Mouse (Mus musculus) CD4-positive naive resting alpha-beta T cell, adult 57 days (primary cell): ENCODE measurements around the gene Mpdu1. TPM values are rescaled to one million over a fixed set of nuclear protein-coding genes. Genes with fewer than 3 reads are reported as not detected.

Experiments
- total RNA-seq: library from RNA; stranded (reverse); gene quantifications from one replicate; pipeline ENCODE4 v1.2.4, GENCODE M21; 2023

Gene Mpdu1
- 85.2 TPM for total RNA-seq

DNA sequence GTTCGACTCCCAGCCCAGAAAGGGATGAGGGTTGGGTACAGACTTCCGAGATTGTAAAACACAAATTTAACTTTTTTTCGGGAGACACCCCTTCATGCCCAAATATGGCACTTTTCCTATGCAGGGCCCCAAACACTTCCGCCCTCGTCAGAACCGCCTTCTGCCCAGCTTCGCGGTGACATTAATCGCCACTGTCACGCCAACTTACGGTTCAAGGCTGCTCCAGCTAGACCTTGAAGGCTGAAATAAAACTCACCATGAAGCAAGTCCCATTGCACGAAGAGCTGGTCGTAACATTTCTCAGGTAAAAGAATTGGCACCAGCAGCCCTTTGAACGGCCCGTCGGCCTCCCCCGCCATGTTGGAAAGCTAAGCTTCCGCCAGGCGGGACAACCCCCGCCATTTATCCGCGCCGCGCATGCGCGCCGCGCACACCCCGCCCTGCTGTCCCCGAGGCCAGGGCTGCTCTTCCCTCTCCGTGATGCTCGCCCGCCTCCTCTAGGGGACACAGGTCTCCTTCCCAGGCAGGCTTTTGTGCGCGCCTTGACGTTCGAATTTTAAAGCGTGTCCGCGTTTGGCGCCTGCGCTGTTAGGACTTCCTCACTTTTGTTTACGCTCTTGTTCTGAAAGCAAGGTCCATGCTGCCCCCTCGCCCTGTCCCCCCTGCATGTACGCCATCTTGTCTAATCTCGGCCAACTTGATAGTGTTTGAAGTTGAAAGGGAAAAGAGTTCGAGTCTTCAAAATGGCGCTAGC is at the start of gene Mpdu1:
TSS of gene Mpdu1 (minus strand) at position 430 of the 754 bp plus-strand sequence.

DNA sequence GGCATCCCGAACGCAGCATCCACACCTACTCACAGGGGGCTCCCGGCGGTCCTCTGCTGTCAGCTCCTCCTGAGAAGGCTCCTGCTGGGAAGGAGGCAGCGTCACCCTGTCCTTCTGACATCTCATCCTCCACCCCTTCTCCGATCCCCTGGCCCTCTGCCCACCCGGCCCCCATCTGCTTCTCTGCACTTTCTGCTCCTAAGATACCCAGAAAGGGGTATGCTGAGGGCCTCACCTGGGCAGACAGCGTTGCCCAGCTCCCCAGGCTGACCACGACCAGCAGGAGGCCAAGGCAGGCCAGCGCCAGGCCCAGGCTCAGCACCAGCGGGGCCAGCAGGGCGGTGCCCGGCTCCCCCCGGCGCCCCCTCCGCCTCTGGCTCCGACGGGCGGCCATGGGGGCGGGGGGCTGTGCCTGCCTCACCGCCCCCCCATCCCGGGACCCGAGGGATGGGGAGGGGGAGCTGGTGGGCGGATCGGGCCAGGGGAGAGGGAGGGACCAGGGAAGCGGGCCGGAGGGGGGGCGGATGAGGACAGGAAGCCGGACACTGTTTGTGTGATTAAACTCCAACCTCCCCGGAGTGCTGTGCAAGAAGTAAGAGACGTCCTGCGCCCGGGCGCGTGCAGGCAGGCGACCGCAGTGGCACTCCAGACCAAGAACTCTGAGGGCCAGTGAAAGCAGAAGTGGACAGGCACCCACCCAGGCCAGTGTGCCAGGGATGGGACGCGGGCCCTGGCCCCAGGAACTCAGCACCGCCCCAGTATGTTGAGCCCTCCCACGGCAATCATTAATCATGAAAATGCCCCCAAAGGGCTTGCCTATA is 33.1 kb upstream of the Mpdu1 start, which contains the start of the genes Tnfsf12 and Tnfsfm13:
TSS of gene Tnfsf12 (minus strand) at position 489 of the 821 bp plus-strand sequence.
TSS of gene Tnfsfm13 (minus strand) at position 738 of the 821 bp plus-strand sequence.

DNA sequence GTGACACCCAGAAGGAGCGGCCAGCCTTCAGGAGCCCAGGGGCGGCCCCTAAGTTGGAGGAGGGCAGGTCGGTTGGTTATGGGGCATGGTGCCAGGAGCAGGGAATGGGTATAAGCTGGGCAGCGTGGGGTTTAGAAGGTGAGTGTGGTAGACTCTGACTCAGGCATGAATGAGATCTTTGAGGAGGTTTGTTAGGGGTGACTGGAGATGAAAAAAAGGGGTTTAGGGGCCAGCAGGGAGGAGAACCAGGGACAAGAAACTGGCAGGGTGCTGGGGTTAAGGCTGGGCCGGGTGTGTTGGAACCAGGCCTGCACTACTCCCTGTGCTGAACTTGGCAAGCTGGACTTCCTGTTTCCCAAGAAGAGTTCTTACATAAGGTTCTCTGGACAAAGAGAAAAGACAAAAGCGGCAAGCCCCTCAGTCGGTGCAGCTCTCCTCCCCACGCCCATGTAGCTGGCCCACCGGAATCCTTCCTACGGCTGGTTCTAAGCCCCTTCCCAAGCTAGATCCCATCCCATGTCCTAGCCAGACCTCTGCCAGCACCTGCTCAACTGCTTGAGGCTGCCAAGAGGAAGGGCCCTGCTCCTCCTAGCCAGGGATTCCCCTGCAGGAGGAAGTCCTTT is 23.2 kb upstream of the Mpdu1 start, which contains the start of gene Tnfsf13:
TSS of gene Tnfsf13 (minus strand) at position 259 of the 623 bp plus-strand sequence.

DNA sequence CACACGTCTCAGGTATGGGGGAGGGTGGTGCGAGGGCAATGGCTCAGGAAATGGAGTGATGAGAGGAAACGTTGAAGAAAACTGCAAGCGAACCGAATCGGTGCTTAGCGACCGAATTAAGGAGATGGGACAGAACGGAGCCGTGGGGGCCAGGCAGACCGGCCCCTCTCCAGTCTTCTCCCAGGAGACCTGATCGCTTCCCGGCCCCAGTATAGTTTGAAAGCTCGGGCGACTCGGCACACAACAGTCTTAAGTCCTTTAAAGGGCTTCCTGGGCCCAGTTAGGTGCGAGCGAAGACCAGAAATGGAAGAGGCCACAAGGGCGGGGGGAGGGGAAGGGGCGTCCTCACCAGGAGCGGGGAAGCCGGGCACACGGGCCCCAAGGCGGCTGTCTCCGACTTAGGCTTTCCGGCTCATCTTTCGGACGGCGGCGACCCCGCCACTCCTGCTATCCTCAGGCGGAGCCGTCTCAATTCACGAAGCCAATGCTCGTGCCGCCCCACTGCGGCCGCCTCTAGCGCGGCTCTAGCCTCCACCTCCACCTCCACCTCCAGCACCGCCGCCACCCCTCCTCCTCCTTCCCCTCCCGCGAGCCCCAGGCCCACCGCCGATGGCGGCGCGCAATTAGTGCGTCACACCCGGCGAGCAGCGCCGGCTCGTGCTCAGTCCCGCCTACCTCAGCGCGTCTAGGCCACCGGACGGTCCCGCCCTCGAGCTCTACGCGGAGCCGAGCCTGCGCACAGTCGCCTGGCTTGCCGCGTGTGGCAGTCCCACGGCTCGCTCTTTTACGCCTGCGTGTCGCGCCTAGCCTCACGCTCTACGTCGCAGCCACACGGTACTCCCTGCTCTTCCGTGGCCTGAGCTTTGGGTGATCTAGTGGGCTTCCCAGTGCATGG is 19.1 kb upstream of the Mpdu1 start, which contains the start of gene Senp3:
TSS of gene Senp3 (minus strand) at position 771 of the 895 bp plus-strand sequence.

DNA sequence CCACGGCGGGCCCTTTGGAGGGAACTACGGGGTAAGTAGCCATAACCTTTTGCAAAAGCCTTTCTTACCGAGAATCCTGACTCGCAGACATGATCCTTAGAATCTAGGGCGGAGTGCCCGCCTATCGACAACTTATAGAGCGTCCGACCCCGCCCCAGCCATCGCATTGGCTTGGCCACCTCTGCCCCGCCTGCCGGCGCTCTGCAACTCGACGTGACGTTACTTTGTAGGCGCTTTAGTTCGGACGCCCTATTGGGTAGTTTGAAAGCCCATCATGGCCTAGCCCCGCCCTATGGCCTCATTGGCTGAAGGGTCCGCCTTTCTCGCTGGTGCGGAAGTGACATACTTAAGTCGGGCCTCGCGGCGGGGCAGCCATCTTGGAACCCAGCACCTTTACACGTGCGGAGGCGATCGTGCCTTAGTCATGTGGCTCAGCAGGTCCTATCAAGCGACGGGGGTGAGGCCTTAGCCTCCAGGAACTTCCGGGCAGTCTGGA is 9.8 kb upstream of the Mpdu1 start, which contains the start of gene Eif4a1:
TSS of gene Eif4a1 (minus strand) at position 213 of the 496 bp plus-strand sequence.

DNA sequence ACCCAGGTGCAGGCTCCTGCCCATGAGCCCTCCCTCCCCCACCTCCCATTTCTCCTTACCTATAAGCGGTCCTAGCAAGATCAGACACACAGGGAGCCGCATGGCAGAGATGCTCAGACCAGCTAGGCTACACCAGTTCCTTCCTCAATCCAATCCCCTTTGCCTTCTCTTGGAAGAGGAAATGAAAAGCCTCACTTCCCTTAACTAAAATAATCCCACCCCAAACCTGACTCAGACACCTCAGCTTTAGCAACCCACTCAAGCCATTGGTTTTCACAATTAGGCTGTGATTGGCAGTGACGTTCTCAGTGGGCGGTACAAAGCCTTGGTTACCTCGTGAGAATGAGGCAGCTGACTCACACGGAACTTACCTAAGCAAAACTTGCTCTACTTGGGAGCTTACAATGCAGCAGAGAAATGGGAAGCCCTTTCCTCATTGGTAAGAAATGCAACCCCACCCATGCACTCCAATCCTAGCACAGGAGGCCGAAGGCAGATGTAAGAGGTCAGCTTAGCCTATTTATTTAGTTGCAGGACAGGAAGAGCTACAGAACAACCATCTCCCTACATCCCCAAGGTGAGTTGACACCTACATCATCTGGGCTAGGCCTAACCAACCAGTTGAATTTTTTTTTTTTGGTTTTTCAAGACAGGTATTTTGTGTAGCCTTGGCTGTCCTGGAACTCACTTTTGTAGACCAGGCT is 3.7 kb upstream of the Mpdu1 start, which contains the start of gene Cd68:
TSS of gene Cd68 (minus strand) at position 193 of the 704 bp plus-strand sequence.

DNA sequence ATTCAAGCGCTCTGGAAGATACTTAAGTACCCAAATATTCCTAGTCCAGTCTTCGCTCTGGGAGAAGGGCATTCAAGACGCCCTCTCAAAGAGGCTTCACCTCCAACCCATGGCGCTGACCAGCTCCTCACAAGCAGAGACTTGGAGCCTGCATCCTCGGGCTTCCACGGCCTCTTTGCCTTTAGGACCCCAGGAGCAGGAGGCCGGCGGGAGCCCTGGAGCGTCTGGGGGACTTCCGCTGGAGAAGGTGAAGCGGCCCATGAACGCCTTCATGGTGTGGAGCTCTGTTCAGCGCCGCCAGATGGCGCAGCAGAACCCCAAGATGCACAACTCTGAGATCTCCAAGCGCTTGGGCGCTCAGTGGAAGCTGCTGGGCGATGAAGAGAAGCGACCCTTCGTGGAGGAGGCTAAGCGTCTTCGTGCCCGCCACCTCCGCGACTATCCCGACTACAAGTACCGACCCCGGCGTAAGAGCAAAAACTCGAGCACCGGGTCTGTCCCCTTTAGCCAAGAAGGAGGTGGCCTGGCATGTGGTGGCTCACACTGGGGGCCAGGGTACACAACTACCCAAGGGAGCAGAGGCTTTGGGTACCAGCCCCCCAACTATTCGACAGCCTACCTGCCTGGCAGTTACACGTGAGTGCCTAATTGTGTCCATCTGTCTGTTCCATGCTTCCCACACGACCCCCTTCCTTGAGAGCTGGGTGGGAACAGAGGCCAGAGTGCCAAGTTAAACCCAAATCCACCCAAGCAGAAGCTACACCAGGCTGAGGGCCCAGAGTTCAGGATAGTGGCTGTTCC is 7.0 kb downstream of the Mpdu1 start, which contains the start of gene Sox15:
TSS of gene Sox15 (plus strand) at position 51 of the 801 bp plus-strand sequence.

DNA sequence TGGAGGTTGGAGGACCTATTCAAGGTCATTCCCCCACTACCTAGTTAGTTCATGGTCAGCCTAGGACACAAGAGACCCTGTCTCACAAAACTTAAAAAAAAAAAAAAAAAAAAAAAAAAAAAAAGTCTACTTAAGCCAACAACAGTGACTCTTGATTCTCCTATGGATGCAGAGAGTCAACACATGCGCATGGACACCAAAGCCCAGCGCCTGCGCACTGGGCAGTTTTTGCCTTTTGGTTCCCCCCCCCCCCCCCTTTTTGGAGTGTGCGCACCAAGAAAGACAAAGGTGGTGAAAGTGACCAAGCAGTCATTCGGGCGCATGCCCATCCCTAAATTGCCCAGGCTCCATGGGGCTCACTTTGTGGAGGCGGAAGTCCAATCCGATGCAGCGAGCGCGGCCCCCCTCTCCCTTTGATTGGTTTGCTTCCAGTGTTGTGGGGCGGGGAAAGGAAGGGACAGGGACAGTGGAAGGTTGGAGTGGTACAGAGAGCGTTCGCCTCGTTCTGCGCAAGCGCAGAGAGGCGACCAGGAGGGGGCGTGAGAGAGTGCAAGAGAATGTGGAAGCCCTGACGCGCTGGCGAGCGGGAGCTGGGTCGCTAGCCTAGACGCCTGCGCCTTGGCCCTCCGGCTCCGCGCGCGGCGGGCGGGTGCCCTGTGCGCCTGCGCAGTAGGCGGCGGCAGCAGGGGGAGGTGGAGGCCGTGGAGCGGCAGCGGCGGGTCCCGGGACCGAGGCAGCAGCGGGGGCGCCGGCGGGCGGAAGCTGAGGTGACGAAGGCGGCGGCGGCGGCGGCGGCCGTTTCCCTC is 30.0 kb downstream of the Mpdu1 start, which contains the start of gene Fxr2:
TSS of gene Fxr2 (plus strand) at position 707 of the 806 bp plus-strand sequence.

DNA sequence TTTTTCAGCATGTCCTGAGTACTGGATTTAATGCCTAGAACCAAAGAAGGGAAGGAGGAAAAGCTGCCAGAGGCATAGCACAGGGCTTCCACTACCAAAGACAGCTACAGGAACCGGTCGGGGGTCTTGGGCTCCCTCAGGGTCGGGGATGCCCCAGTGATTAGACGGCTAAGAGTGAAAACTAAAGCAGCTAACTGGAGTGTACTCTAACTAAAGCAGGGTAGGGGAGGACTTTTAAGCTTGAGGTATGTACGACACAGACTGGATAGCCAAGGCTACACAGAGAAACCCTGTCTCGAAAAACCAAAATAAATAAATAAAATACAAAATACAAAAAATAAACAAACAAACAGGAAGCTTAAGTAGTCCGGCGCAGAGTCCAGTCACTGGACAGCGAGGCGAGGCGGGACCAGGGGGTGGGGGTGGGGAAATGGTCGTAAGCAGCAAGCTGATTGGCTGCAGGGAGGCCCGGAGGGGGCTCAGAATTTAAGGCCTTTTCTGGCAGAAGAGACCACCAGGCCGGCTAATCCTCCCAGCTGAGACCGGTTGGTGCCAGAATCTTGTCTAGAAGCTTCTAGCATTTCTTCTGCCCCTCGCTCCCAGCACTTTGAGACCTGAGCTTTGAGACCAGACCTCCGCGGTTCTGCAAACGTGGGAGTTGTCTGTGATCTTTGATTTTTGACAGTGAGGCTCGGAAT is 40.7 kb downstream of the Mpdu1 start, which contains the start of gene Sat2:
TSS of gene Sat2 (plus strand) at position 454 of the 698 bp plus-strand sequence.

DNA sequence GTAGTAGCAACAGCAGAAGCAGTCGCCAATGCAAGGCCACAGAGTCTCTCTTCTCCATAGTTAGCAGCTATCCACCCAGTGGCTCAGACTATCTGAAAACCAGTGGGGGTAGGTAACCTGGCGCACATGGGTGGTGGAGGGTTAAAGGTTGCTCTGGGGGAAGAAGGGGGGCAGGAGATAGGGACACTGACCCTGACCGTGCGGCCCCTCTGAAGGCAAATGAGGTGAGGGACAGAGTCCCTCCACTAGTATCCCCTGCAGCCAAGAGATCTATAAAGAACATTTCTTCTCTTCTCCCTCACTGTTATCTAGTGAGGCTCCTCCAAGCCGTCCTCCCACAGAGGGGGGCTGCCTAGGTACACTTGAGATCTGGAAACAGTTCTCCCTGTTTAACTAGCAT is 44.6 kb downstream of the Mpdu1 start, which contains the start of gene Shbg:
TSS of gene Shbg (minus strand) at position 101 of the 400 bp plus-strand sequence.

Other genes starting within 250 kb of the Mpdu1 start
- 209 TPM for gene Kdm6b, start 249.0 kb downstream of the Mpdu1 start, total RNA-seq
- 0.15 TPM for gene Dnah2, start 113.5 kb downstream of the Mpdu1 start, total RNA-seq
- gene Efnb3, start 102.4 kb downstream of the Mpdu1 start, total RNA-seq, result 0.53 TPM
- gene Wrap53, start 82.4 kb downstream of the Mpdu1 start, total RNA-seq, result 13.0 TPM
- gene Trp53, start 82.3 kb downstream of the Mpdu1 start, total RNA-seq, result 144 TPM
- gene Atp1b2, start 56.7 kb downstream of the Mpdu1 start, total RNA-seq, result 0.27 TPM
- not detected for gene Shbg, start 44.7 kb downstream of the Mpdu1 start, total RNA-seq
- gene Sat2, start 40.6 kb downstream of the Mpdu1 start, total RNA-seq, result not detected
- gene Fxr2, start 29.7 kb downstream of the Mpdu1 start, total RNA-seq, result 80.1 TPM
- gene Sox15, start 7.3 kb downstream of the Mpdu1 start, total RNA-seq, result not detected
- gene Cd68, start 3.5 kb upstream of the Mpdu1 start, total RNA-seq, result 14.8 TPM
- gene Eif4a1, start 9.8 kb upstream of the Mpdu1 start, total RNA-seq, result 775 TPM
- 109 TPM for gene Senp3, start 19.4 kb upstream of the Mpdu1 start, total RNA-seq
- not detected for gene Tnfsf13, start 23.1 kb upstream of the Mpdu1 start, total RNA-seq
- 1.7 TPM for gene Tnfsf12, start 33.2 kb upstream of the Mpdu1 start, total RNA-seq
- not detected for gene Tnfsfm13, start 33.5 kb upstream of the Mpdu1 start, total RNA-seq
- 176 TPM for gene Polr2a, start 96.0 kb upstream of the Mpdu1 start, total RNA-seq
- not detected for gene Slc35g3, start 99.3 kb upstream of the Mpdu1 start, total RNA-seq
- gene Zbtb4, start 103.3 kb upstream of the Mpdu1 start, total RNA-seq, result 47.4 TPM
- gene Chrnb1, start 133.3 kb upstream of the Mpdu1 start, total RNA-seq, result 3.6 TPM
- gene Fgf11, start 139.2 kb upstream of the Mpdu1 start, total RNA-seq, result 0.30 TPM
- not detected for gene Tmem102, start 143.0 kb upstream of the Mpdu1 start, total RNA-seq
- not detected for gene Gm39566, start 152.7 kb upstream of the Mpdu1 start, total RNA-seq
- not detected for gene Spem2, start 155.8 kb upstream of the Mpdu1 start, total RNA-seq
- gene Spem1, start 159.5 kb upstream of the Mpdu1 start, total RNA-seq, result not detected
- gene Nlgn2, start 175.1 kb upstream of the Mpdu1 start, total RNA-seq, result 1.0 TPM
- gene Tmem256, start 175.9 kb upstream of the Mpdu1 start, total RNA-seq, result 15.1 TPM
- 12.0 TPM for gene Plscr3, start 183.7 kb upstream of the Mpdu1 start, total RNA-seq
- gene Tnk1, start 196.1 kb upstream of the Mpdu1 start, total RNA-seq, result not detected
- gene Tmem95, start 215.4 kb upstream of the Mpdu1 start, total RNA-seq, result not detected
- gene Kctd11, start 218.8 kb upstream of the Mpdu1 start, total RNA-seq, result 1.7 TPM
- 418 TPM for gene Acap1, start 232.9 kb upstream of the Mpdu1 start, total RNA-seq
- 2.6 TPM for gene 2810408A11Rik, start 238.3 kb upstream of the Mpdu1 start, total RNA-seq
- gene Neurl4, start 238.4 kb upstream of the Mpdu1 start, total RNA-seq, result 63.0 TPM